Mouse (Mus musculus): ENCODE results near the gene Plscr5.
A peak's percentile ranks its signal among the peaks of the same experiment; 100 is the strongest.
"Not testable (repeated sequence)": the region's sequence is repeated elsewhere in the genome, so short reads cannot be mapped to it uniquely, and the experiment has no call there.

Plscr5 gene

GRCm38 (mm10) chr9:92192636-92193035, at the start of gene Plscr5:
Gene Plscr5 (plus strand): TSS chr9:92192936.
- not testable (repeated sequence) for DNase-seq (ENCODE audit: low spot score in 2 of 2)

GRCm38 (mm10) chr9:92147555-92148248, 45.0 kb upstream of the Plscr5 start:
- no peak for DNase-seq (ENCODE audit: low spot score in 2 of 2)

- no peak for DNase-seq (ENCODE audit: low spot score in 2 of 2)
Measured at GRCm38 (mm10) chr9:92162213-92162612, 30.5 kb upstream of the Plscr5 start.

GRCm38 (mm10) chr9:92173318-92173985, 19.3 kb upstream of the Plscr5 start:
- DNase-seq (ENCODE audit: low spot score in 2 of 2), result no peak

GRCm38 (mm10) chr9:92174176-92175075, 18.3 kb upstream of the Plscr5 start:
- DNase-seq (ENCODE audit: low spot score in 2 of 2), result peak; percentile 27 to 28

- peak; percentile 8 to 9 for DNase-seq (ENCODE audit: low spot score in 2 of 2)
Measured at GRCm38 (mm10) chr9:92178861-92179469, 13.8 kb upstream of the Plscr5 start.

- DNase-seq (ENCODE audit: low spot score in 2 of 2), result no peak
Measured at GRCm38 (mm10) chr9:92191295-92191694, 1.4 kb upstream of the Plscr5 start.

GRCm38 (mm10) chr9:92198408-92198807, 5.7 kb downstream of the Plscr5 start:
- no peak for DNase-seq (ENCODE audit: low spot score in 2 of 2)

- DNase-seq (ENCODE audit: low spot score in 2 of 2), result no peak
Measured at GRCm38 (mm10) chr9:92199564-92199963, 6.8 kb downstream of the Plscr5 start.

GRCm38 (mm10) chr9:92204397-92204796, 11.7 kb downstream of the Plscr5 start:
- DNase-seq (ENCODE audit: low spot score in 2 of 2), result no peak

GRCm38 (mm10) chr9:92207307-92207706, 14.6 kb downstream of the Plscr5 start:
- peak in 1 of 2 experiments; percentile 31 for DNase-seq (ENCODE audit: low spot score in 2 of 2)

- DNase-seq (ENCODE audit: low spot score in 2 of 2), result no peak
Measured at GRCm38 (mm10) chr9:92207757-92208156, 15.0 kb downstream of the Plscr5 start.

GRCm38 (mm10) chr9:92209850-92210249, 17.1 kb downstream of the Plscr5 start:
- DNase-seq (ENCODE audit: low spot score in 2 of 2), result no peak

- DNase-seq (ENCODE audit: low spot score in 2 of 2), result no peak
Measured at GRCm38 (mm10) chr9:92210386-92210967, 17.7 kb downstream of the Plscr5 start.

- no peak for DNase-seq (ENCODE audit: low spot score in 2 of 2)
Measured at GRCm38 (mm10) chr9:92211048-92211447, 18.3 kb downstream of the Plscr5 start.

- DNase-seq (ENCODE audit: low spot score in 2 of 2), result no peak
Measured at GRCm38 (mm10) chr9:92217484-92217883, 24.7 kb downstream of the Plscr5 start.

- DNase-seq (ENCODE audit: low spot score in 2 of 2), result no peak
Measured at GRCm38 (mm10) chr9:92217896-92218295, 25.2 kb downstream of the Plscr5 start.

GRCm38 (mm10) chr9:92220151-92220550, 27.4 kb downstream of the Plscr5 start:
- DNase-seq (ENCODE audit: low spot score in 2 of 2), result no peak

- DNase-seq (ENCODE audit: low spot score in 2 of 2), result no peak
Measured at GRCm38 (mm10) chr9:92221480-92221879, 28.7 kb downstream of the Plscr5 start.

GRCm38 (mm10) chr9:92224598-92225231, 32.0 kb downstream of the Plscr5 start:
- DNase-seq (ENCODE audit: low spot score in 2 of 2), result no peak

GRCm38 (mm10) chr9:92226127-92226655, 33.5 kb downstream of the Plscr5 start:
- no peak for DNase-seq (ENCODE audit: low spot score in 2 of 2)
